In genomic region chr12:44617488-44617887, GRCm38 (mm10) we compare ENCODE assay signal across 24 mouse cellular contexts.
A peak's percentile ranks its signal among the peaks of the same experiment; 100 is the strongest.
DNase-seq lines count a peak whose midpoint lies in the region; ATAC-seq and TF ChIP-seq lines count a peak whose summit lies in the region.
"Had no signal": no experiment of that assay in that cellular context is flagged by ENCODE, and none has a peak within 500 bp of the region (broad histone marks: within the 10 kb centered on the region; RNA-seq: fewer than 3 reads in every experiment).

No protein-coding gene starts in this region.

- no peaks in the 10 kb centered on the region for H3K79me2 ChIP-seq in liver, adult 2 months (ENCODE audit: control insufficient read depth, insufficient read depth, low read length)

- no peak overlapping the region for H3K4me3 ChIP-seq in liver, adult 2 months (ENCODE audit: insufficient read depth, low read depth, low read length)
- H3K4me3 ChIP-seq in liver, postnatal 0 days (ENCODE audit: low read depth, low read length) = no peak overlapping the region
- no peak overlapping the region for H3K4me3 ChIP-seq in kidney, embryonic 15.5 days (replicated peaks)
- H3K4me3 ChIP-seq: embryonic facial prominence, embryonic 13.5 days; forebrain, embryonic 10.5 days; hindbrain, embryonic 10.5 days; intestine, embryonic 15.5 days; liver, embryonic 15.5 days; midbrain, embryonic 13.5 days had no signal

- H3K27me3 ChIP-seq in liver, adult 2 months (ENCODE audit: control insufficient read depth, insufficient read depth, low read length) = no peaks in the 10 kb centered on the region
- no peaks in the 10 kb centered on the region for H3K27me3 ChIP-seq in liver, postnatal 0 days (ENCODE audit: insufficient read depth, low read length)
- H3K27me3 ChIP-seq in kidney, embryonic 15.5 days = no peaks in the 10 kb centered on the region
- H3K27me3 ChIP-seq: CH12.LX; embryonic facial prominence, embryonic 13.5 days; intestine, embryonic 15.5 days; liver, embryonic 15.5 days; midbrain, embryonic 13.5 days had no signal

- H3K4me2 ChIP-seq in liver, postnatal 0 days (ENCODE audit: low read depth, low read length) = no peak overlapping the region
- H3K4me2 ChIP-seq in kidney, embryonic 15.5 days = no peak overlapping the region
- H3K4me2 ChIP-seq: embryonic facial prominence, embryonic 13.5 days; intestine, embryonic 15.5 days; liver, embryonic 15.5 days; midbrain, embryonic 13.5 days had no signal

- H3K9me3 ChIP-seq in liver, postnatal 0 days (ENCODE audit: low read length) = no peaks in the 10 kb centered on the region
- no peaks in the 10 kb centered on the region for H3K9me3 ChIP-seq in kidney, embryonic 15.5 days (replicated peaks)
- H3K9me3 ChIP-seq: embryonic facial prominence, embryonic 13.5 days; forebrain, embryonic 10.5 days; hindbrain, embryonic 10.5 days; intestine, embryonic 15.5 days; liver, embryonic 15.5 days; midbrain, embryonic 13.5 days had no signal

- TF ChIP-seq EP300 in liver, postnatal 0 days (IDR thresholded peaks at IDR 0.05; ENCODE audit: low read depth) = no peak

- no peak for TF ChIP-seq CTCF in liver, adult 2 months (IDR thresholded peaks at IDR 0.05; ENCODE audit: low read depth, low read length)
- no peak for TF ChIP-seq CTCF in liver, postnatal 0 days (IDR thresholded peaks at IDR 0.05; ENCODE audit: low read depth)

- no peak overlapping the region for H3K9ac ChIP-seq in liver, adult 2 months (ENCODE audit: low read depth, low read length)
- H3K9ac ChIP-seq in liver, postnatal 0 days (replicated peaks) = no peak overlapping the region
- H3K9ac ChIP-seq in kidney, embryonic 15.5 days = no peak overlapping the region
- H3K9ac ChIP-seq: embryonic facial prominence, embryonic 13.5 days; intestine, embryonic 15.5 days; liver, embryonic 15.5 days; midbrain, embryonic 13.5 days had no signal

- no peak for TF ChIP-seq POLR2A in liver, adult 2 months (IDR thresholded peaks at IDR 0.05; ENCODE audit: extremely low read depth, insufficient read depth, low read length)

- H3K4me1 ChIP-seq in liver, adult 2 months (ENCODE audit: control insufficient read depth, insufficient read depth, low read length) = no peaks in the 10 kb centered on the region
- no peaks in the 10 kb centered on the region for H3K4me1 ChIP-seq in liver, postnatal 0 days (ENCODE audit: insufficient read depth)
- no peaks in the 10 kb centered on the region for H3K4me1 ChIP-seq in kidney, embryonic 15.5 days
- H3K4me1 ChIP-seq: embryonic facial prominence, embryonic 13.5 days; forebrain, embryonic 10.5 days; hindbrain, embryonic 10.5 days; intestine, embryonic 15.5 days; liver, embryonic 15.5 days; midbrain, embryonic 13.5 days had no signal

- 21% methylated on average over 1 of the region's 1 CpGs for WGBS in liver, adult 2 months
- 71% methylated on average over 1 of the region's 1 CpGs for WGBS in liver, postnatal 0 days (ENCODE audit: insufficient replicate concordance)
- WGBS in kidney, embryonic 15.5 days = 72% methylated on average over 1 of the region's 1 CpGs

- DNase-seq in cerebellum, postnatal 4 days (ENCODE audit: low spot score in 2 of 2) = no peak
- peak; percentile 31 for DNase-seq in liver, adult 2 months (ENCODE audit: extremely low read depth, low read depth, low spot score)
- no peak for DNase-seq in liver, postnatal 0 days
- peak; percentile 27 to 66 for DNase-seq in cerebellum, postnatal 14 days
- DNase-seq: adrenal gland, adult 2 months; gastrocnemius, postnatal 14 days; heart, postnatal 14 days; kidney, adult 2 months; kidney, postnatal 10 days; layer of hippocampus, postnatal 36 days; left cerebral cortex, postnatal 4 days; liver; lung, postnatal 4 days had no signal

- no peaks in the 10 kb centered on the region for H3K36me3 ChIP-seq in liver, adult 2 months (ENCODE audit: control insufficient read depth, insufficient read depth, low read length)
- H3K36me3 ChIP-seq in liver, postnatal 0 days (replicated peaks; ENCODE audit: insufficient read depth, low read length) = no peaks in the 10 kb centered on the region
- H3K36me3 ChIP-seq in kidney, embryonic 15.5 days = no peaks in the 10 kb centered on the region
- H3K36me3 ChIP-seq: embryonic facial prominence, embryonic 13.5 days; forebrain, embryonic 10.5 days; hindbrain, embryonic 10.5 days; intestine, embryonic 15.5 days; liver, embryonic 15.5 days; midbrain, embryonic 13.5 days had no signal

- ATAC-seq in cerebellum, adult (ENCODE audit: insufficient number of reproducible peaks, low FRiP score, low TSS enrichment) = peak; percentile 64
- ATAC-seq in liver, postnatal 0 days = no peak
- ATAC-seq in kidney, embryonic 15.5 days (replicated peaks; ENCODE audit: low FRiP score) = no peak
- ATAC-seq in megakaryocyte progenitor cell, adult 5-6 weeks (replicated peaks; ENCODE audit: poor library complexity) = no peak
- ATAC-seq: activated CD4-positive, CD25-positive, alpha-beta regulatory T cell, adult 4 months; intestine, embryonic 15.5 days; midbrain, embryonic 13.5 days had no signal

- H3K27ac ChIP-seq in liver, adult 2 months (replicated peaks; ENCODE audit: insufficient read depth, low read depth, low read length) = no peak overlapping the region
- H3K27ac ChIP-seq in liver, postnatal 0 days (ENCODE audit: low read depth) = no peak overlapping the region
- H3K27ac ChIP-seq in kidney, embryonic 15.5 days = no peak overlapping the region
- H3K27ac ChIP-seq: embryonic facial prominence, embryonic 13.5 days; forebrain, embryonic 10.5 days; hindbrain, embryonic 10.5 days; intestine, embryonic 15.5 days; liver, embryonic 15.5 days; midbrain, embryonic 13.5 days had no signal

Comparison
In these comparisons a context has a peak if more than half of its experiments do, and no peak if none do; other contexts are left out.
1. DNase-seq: peak in liver, adult 2 months (single experiment) and cerebellum, postnatal 14 days (2 of 2); none in cerebellum, postnatal 4 days (0 of 2) and liver, postnatal 0 days (single experiment).